Mouse (Mus musculus) E14TG2a.4 (cell line): Measurements from ENCODE around the gene Qtrt2.

Source experiments
- CTCF ChIP-seq: conservative IDR thresholded peaks from 2 replicates; pipeline ENCODE4 v1.5.1; 2014; ENCODE audit warnings: low read length
- NANOG ChIP-seq: IDR thresholded peaks from 2 replicates; pipeline ENCODE4 v1.6.1; 2014; ENCODE audit warnings: borderline replicate concordance, low read length, mixed read lengths
- POU5F1 ChIP-seq: IDR thresholded peaks from 2 replicates; pipeline ENCODE4 v1.6.1; 2014; ENCODE audit warnings: low read length, borderline replicate concordance

- TF ChIP-seq CTCF (no peak), NANOG (no peak), POU5F1 (no peak)
These were observed 94.7 kb downstream of the Qtrt2 start for GRCm38 (mm10) chr16:43831957-43832356.
